Mouse (Mus musculus) cerebellum, adult 2 months (tissue): ENCODE measurements around the gene Cyp51. TPM values are rescaled to one million over a fixed set of nuclear protein-coding genes. Genes with fewer than 3 reads are reported as not detected.
"Not testable (repeated sequence)": the region's sequence is repeated elsewhere in the genome, so short reads cannot be mapped to it uniquely, and the experiment has no call there.

ENCODE experiments used
- DNase-seq, 2 experiments: peaks; one replicate each; pipeline ENCODE4 v3.0.0; 2021
- H3K27ac ChIP-seq: fragments of 200-500 bp; 2 replicates; pipeline ENCODE4 v1.5.1; 2012; ENCODE audit warnings: low read length, control low read depth, inconsistent platforms; ENCODE audit not compliant: insufficient read depth
- H3K27me3 ChIP-seq: fragments of 200-500 bp; 2 replicates; pipeline ENCODE4 v1.6.1; 2012; ENCODE audit warnings: inconsistent platforms, mild to moderate bottlenecking, low read length, moderate library complexity; ENCODE audit not compliant: control insufficient read depth, insufficient read depth
- H3K4me1 ChIP-seq: fragments of 200-500 bp; 2 replicates; pipeline ENCODE4 v1.6.1; 2011; ENCODE audit warnings: low read length; ENCODE audit not compliant: control insufficient read depth, insufficient read depth
- H3K4me3 ChIP-seq: fragments of 200-500 bp; replicated peaks from 2 replicates; pipeline ENCODE3; 2011; ENCODE audit warnings: mild to moderate bottlenecking, low read depth, low read length, control low read depth; ENCODE audit not compliant: insufficient read depth
- CTCF ChIP-seq: fragments of 200-500 bp; IDR thresholded peaks from 2 replicates; pipeline ENCODE4 v1.5.1; 2011; ENCODE audit warnings: low read depth, mild to moderate bottlenecking, control low read depth, low read length, moderate library complexity, borderline replicate concordance; ENCODE audit not compliant: insufficient read depth
- POLR2A ChIP-seq: fragments of 200-500 bp; IDR thresholded peaks from 2 replicates; pipeline ENCODE4 v1.6.1; 2011; ENCODE audit warnings: low read length, control low read depth, borderline replicate concordance; ENCODE audit not compliant: insufficient read depth
- WGBS: fragments of 180-500 bp; shearing (Covaris S2); methylation state at CpG from one replicate; pipeline ENCODE4 v1.1.7; 2018; 5-methylcytosine and 5-hydroxymethylcytosine counted together
- polyA plus RNA-seq: library from polyadenylated mRNA; depleted of rRNA; stranded (reverse); fragments of >200 nt; gene quantifications from 2 replicates; pipeline ENCODE4 v1.2.3, GENCODE M21; 2012; rRNA removed

The Cyp51 gene
- 54.0 and 57.1 TPM in 2 replicates for polyA plus RNA-seq

DNA sequence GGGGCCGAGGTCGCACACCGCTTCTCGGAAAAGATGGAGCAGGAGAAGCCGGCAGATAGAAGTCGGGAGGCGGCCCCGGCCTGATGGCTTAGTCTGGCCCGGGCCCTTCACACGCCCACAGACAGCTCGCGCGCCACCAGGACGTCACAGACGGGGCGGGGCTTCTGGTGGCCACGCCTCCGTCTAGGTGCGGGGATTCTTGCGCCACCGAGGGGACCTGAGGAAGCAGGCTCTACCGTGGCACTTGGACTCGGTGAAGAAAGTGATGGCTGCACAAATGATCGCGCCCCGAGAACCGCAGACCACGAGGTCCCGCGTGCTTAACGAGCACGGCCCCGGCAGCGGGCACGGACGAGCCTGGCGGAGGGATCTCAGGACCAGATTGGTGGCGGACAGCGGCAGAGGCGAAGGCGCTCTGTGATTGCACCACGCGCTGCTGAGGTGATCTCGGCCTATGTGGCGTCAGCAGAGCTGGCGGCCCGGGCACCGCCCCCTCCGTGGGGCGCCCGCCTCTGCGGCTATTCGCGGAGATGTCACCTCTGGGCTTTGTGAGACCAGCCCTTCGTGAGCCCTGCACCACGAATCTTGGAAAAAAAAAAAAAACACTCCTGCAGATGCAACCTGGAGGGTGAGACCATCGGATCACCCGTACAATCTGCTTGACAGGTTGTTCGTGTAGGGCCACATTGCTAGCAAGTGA lies at the start of gene Cyp51:
Gene Cyp51 (minus strand): TSS at position 406 of the 700 bp plus-strand sequence.
- H3K4me1 ChIP-seq = no peaks in the 10 kb centered on the region
- 0% methylated on average over 59 of the region's 59 CpGs for WGBS

DNA sequence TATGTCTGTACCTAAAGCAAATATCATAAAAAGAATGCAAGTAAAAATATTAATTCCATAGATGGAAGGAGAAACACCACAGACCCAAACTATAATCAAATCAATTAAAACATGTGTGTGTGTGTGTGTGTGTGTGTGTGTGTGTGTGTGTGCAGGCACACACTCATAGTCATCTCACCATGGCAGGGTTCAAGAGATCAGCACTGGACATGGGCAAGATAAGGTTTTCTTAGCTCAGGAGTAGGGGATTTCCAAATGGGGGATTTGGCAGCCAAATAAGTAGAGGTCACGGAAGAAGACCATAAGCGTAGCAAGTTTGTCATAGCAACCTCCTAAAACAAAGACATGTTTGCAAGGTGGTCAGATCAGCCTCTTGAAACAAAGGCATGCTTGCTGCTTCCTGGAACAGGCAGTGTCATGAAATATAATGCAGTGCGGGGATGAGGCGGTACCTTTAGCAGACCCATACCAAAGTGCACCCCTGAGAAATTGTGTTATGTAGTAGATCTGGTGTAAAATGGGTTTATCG lies 8.1 kb upstream of the Cyp51 start:
- no peak overlapping the region for H3K27ac ChIP-seq
- no peak overlapping the region for H3K4me3 ChIP-seq
- DNase-seq = no peak
- TF ChIP-seq CTCF = no peak
- H3K4me1 ChIP-seq = no peaks in the 10 kb centered on the region
- no peaks in the 10 kb centered on the region for H3K27me3 ChIP-seq
- WGBS = 94% methylated on average over 5 of the region's 5 CpGs

More for the DNA sequence above, at the start of gene Cyp51:
- DNase-seq = peak; percentile 93 to 94
- TF ChIP-seq POLR2A = peak; percentile 61
- no peak for TF ChIP-seq CTCF
- peak within 1 kb of the TSS; percentile 86 for H3K4me3 ChIP-seq
- no peaks in the 10 kb centered on the region for H3K27me3 ChIP-seq
- peak within 1 kb of the TSS; percentile 95 for H3K27ac ChIP-seq

DNA sequence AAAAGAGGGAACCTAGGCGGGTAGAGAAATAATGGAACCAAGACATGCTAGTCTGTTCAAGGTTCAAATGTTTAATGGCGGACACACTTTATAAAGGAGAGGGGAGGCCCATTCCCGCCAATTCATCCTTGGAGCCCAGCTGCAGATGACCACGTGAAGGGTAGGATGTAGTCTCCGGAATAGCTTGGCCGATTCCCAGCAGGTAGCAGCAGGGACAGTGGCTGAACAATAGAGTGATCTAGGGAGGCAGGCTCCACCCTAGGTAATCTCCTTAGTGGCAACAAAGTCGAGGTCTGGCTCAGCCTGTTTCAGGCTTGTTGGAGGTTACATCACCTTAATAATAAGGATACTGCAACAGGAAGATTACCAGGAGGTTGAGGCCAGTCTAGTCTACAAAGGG lies 2.5 kb upstream of the Cyp51 start:
- not testable (repeated sequence) for H3K4me3 ChIP-seq, DNase-seq, H3K27ac ChIP-seq, H3K4me1 ChIP-seq, H3K27me3 ChIP-seq
- WGBS = 59% methylated on average over 7 of the region's 7 CpGs

GRCm38 (mm10) chr5:4105651-4106186 lies 1.2 kb upstream of the Cyp51 start:
- TF ChIP-seq POLR2A (no peak), CTCF (no peak)
- H3K4me1 ChIP-seq = no peaks in the 10 kb centered on the region
- WGBS = 94% methylated on average over 2 of the region's 2 CpGs
- H3K27ac ChIP-seq = no peak overlapping the region
- H3K27me3 ChIP-seq = no peaks in the 10 kb centered on the region
- no peak overlapping the region for H3K4me3 ChIP-seq
- DNase-seq = peak; percentile 11 to 19

DNA sequence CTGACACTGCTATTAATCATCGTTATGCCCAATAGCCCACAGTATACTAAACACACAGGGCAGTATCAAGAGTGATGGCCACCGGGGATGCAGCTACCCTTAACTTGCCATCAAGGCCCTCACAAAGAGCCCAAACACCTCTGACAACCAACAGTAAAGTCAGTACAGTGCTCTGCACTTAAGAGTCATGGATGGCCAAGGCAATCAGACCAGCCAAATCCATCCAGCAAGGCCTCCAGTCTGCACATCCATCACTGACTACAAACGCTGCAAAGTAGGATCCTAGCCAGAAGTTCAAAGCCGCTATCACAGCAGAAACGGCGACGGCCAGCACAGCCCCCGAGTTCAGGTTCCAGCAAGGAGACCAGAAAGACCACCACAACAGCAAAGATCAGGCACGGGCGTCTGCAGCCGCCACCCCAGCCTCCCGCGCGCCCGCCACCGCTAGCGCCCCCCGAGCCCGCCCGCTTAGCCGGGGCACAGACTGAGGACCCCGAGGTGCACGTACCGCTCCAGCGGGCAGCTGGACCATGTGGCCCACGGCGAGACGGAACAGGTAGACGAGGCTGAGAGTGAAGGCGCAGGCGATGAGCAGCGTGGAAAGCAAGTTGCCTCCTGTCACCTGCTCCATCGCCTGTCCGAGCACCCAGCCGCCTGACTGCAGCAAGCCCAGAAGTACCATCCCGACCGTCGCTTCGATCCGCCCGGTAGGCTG lies 763 bp downstream of the Cyp51 start:
- no peaks in the 10 kb centered on the region for H3K4me1 ChIP-seq
- H3K27me3 ChIP-seq = no peaks in the 10 kb centered on the region
- 2% methylated on average over 41 of the region's 41 CpGs for WGBS
- peak overlapping the region; percentile 86 for H3K4me3 ChIP-seq
- TF ChIP-seq CTCF (no peak), POLR2A (no peak)
- no peak for DNase-seq
- H3K27ac ChIP-seq = peak overlapping the region; percentile 95

DNA sequence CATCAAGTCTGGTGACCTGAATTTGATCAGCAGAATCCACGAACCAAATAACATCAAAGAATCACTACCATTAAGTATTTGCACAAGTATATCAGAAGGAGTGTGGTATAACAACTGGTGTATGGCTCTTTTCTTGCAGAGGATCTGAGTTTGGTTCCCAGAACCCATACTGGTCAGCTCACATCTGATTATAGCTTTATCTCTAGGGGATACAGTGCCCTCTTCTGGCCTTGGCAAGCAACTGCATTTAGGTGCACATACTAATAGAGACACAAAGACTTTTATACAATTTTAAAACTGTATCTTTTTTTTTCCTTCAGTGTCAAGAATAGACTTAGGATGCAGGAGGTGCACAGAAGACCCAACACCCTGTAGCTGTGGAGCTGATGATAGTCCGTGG lies 2.8 kb downstream of the Cyp51 start:
- WGBS = 93% methylated on average over 2 of the region's 2 CpGs
- no peak for TF ChIP-seq POLR2A
- TF ChIP-seq CTCF = no peak
- Histone ChIP-seq H3K27ac (no peak overlapping the region), H3K27me3 (no peaks in the 10 kb centered on the region), H3K4me1 (no peaks in the 10 kb centered on the region), H3K4me3 (no peak overlapping the region)
- no peak for DNase-seq

GRCm38 (mm10) chr5:4101031-4101430 lies 3.5 kb downstream of the Cyp51 start:
- TF ChIP-seq CTCF = no peak
- Histone ChIP-seq H3K4me1 (no peaks in the 10 kb centered on the region), H3K27ac (no peak overlapping the region), H3K27me3 (no peaks in the 10 kb centered on the region), H3K4me3 (no peak overlapping the region)
- no peak for DNase-seq
- WGBS = 69% methylated on average over 4 of the region's 4 CpGs

DNA sequence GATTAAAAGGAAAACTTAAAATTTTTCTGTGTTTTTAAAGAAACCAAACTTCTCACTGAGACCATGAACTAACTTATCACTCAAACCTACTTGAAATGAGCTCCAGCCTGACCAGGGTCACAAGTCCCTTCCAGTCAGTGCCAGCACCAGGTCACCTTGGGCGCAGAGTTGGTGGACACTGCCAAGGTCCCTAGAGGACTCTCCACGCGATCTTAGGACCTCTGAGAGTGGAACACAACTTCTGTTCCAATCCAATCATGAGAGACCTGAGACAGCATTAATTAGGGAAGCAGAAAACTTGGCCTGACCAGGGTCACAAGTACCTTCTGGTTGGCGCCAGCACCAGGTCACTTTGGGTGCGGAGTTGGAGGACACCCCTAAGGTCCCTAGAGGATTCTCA lies 10.1 kb downstream of the Cyp51 start:
- Histone ChIP-seq H3K4me1 (0 out of 2 replicates have a peak, but pooled peaks cover 1% of the 10 kb centered on the region), H3K27ac (no peak overlapping the region), H3K4me3 (no peak overlapping the region), H3K27me3 (no peaks in the 10 kb centered on the region)
- TF ChIP-seq POLR2A (no peak), CTCF (no peak)
- 95% methylated on average over 5 of the region's 5 CpGs for WGBS
- no peak for DNase-seq
